Comparison of ENCODE assay signal across 25 mouse cellular contexts in the genomic region with DNA sequence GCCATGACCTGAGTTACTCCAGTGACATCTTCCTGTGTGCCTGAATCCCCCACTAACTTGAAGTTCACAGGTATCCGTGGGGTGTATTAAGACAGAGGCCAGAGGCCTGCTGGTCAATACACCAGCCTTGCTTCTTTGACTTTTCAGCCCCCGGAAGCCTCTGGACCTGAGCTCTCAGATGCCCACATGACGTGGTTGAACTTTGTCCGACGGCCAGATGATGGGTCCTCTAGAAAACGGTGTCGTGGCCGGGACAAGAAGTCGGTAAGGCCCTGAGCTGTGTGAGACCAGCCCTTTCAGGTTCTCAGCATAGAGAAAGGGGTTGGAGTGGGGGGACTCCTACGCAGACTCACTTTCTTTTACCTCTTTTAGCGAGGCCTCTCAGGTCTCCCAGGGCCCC. TPM values are rescaled to one million over a fixed set of nuclear protein-coding genes. Genes with fewer than 3 reads are reported as not detected.
DNase-seq lines count a peak whose midpoint lies in the region; ATAC-seq and TF ChIP-seq lines count a peak whose summit lies in the region.
"Had no signal": no experiment of that assay in that cellular context is flagged by ENCODE, and none has a peak within 500 bp of the region (broad histone marks: within the 10 kb centered on the region; RNA-seq: fewer than 3 reads in every experiment).

No protein-coding gene starts in this region.

- TF ChIP-seq POLR2A in bone marrow, adult 2 months (IDR thresholded peaks at IDR 0.05; ENCODE audit: borderline replicate concordance, control insufficient read depth, low read depth, low read length) = no peak

- no peaks in the 10 kb centered on the region for H3K9me3 ChIP-seq in heart, postnatal 0 days (replicated peaks; ENCODE audit: control insufficient read depth, low read length)
- no peaks in the 10 kb centered on the region for H3K9me3 ChIP-seq in heart, embryonic 12.5 days (replicated peaks)
- no peaks in the 10 kb centered on the region for H3K9me3 ChIP-seq in liver, embryonic 15.5 days (replicated peaks)
- H3K9me3 ChIP-seq: forebrain, embryonic 12.5 days; heart, embryonic 15.5 days; limb, embryonic 10.5 days; midbrain, embryonic 12.5 days; neural tube, embryonic 15.5 days; stomach, embryonic 15.5 days had no signal

- 0 out of 2 replicates have a peak overlapping the region, but pooled peaks have one; percentile 15 for H3K9ac ChIP-seq in heart, postnatal 0 days (replicated peaks; ENCODE audit: low read depth, low read length)
- H3K9ac ChIP-seq in heart, embryonic 12.5 days = no peak overlapping the region; the same call in 1 of the 2 replicates
- H3K9ac ChIP-seq in liver, embryonic 15.5 days = peak overlapping the region; percentile 21; the same call in 1 of the 2 replicates
- H3K9ac ChIP-seq: forebrain, embryonic 12.5 days; hindbrain, embryonic 14.5 days; midbrain, embryonic 12.5 days; neural tube, embryonic 15.5 days; stomach, embryonic 15.5 days had no signal

- no peak overlapping the region for H3K4me2 ChIP-seq in heart, postnatal 0 days (ENCODE audit: low read depth, low read length)
- H3K4me2 ChIP-seq in heart, embryonic 12.5 days = no peak overlapping the region
- peak overlapping the region; percentile 97 for H3K4me2 ChIP-seq in liver, embryonic 15.5 days
- H3K4me2 ChIP-seq: forebrain, embryonic 12.5 days; heart, embryonic 15.5 days; hindbrain, embryonic 14.5 days; midbrain, embryonic 12.5 days; neural tube, embryonic 15.5 days had no signal

- no peak for ATAC-seq in heart, postnatal 0 days (ENCODE audit: insufficient read depth, low read depth)
- ATAC-seq in heart, embryonic 12.5 days (ENCODE audit: insufficient number of reproducible peaks, low FRiP score) = no peak
- ATAC-seq in liver, embryonic 15.5 days (ENCODE audit: insufficient read depth) = no peak

- TF ChIP-seq EP300 in heart, postnatal 0 days (IDR thresholded peaks at IDR 0.05; ENCODE audit: low read depth) = no peak

- H3K4me1 ChIP-seq in heart, postnatal 0 days (ENCODE audit: control insufficient read depth, insufficient read depth) = 0 out of 2 replicates have a peak, but pooled peaks cover 5% of the 10 kb centered on the region
- peaks cover 24% of the 10 kb centered on the region for H3K4me1 ChIP-seq in heart, embryonic 12.5 days (replicated peaks)
- no peaks in the 10 kb centered on the region; the same call in 1 of the 2 replicates for H3K4me1 ChIP-seq in bone marrow, adult 2 months (ENCODE audit: control insufficient read depth, insufficient read depth, low read length)
- H3K4me1 ChIP-seq in liver, embryonic 15.5 days (replicated peaks) = peaks cover 82% of the 10 kb centered on the region

- no peak overlapping the region for H3K27ac ChIP-seq in heart, postnatal 0 days (ENCODE audit: low read depth)
- H3K27ac ChIP-seq in heart, embryonic 12.5 days (ENCODE audit: poor library complexity, severe bottlenecking) = no peak overlapping the region
- peak overlapping the region; percentile 25; the same call in 1 of the 2 replicates for H3K27ac ChIP-seq in bone marrow, adult 2 months (ENCODE audit: control insufficient read depth, insufficient read depth, low read depth, low read length, poor library complexity)
- H3K27ac ChIP-seq in liver, embryonic 15.5 days (replicated peaks) = peak overlapping the region; percentile 75; the same call in 1 of the 2 replicates
- H3K27ac ChIP-seq: forebrain, embryonic 12.5 days; gastrocnemius, adult 2 months; heart, embryonic 15.5 days; hindbrain, embryonic 14.5 days; layer of hippocampus, adult 2 months; limb, embryonic 10.5 days; midbrain, embryonic 12.5 days; neural tube, embryonic 15.5 days; stomach, embryonic 15.5 days had no signal

- no peak for TF ChIP-seq CTCF in heart, postnatal 0 days (IDR thresholded peaks at IDR 0.05; ENCODE audit: low read depth)
- no peak for TF ChIP-seq CTCF in bone marrow, adult 2 months (IDR thresholded peaks at IDR 0.05; ENCODE audit: control insufficient read depth, insufficient read depth, low read length)

- peaks cover 7% of the 10 kb centered on the region; the same call in 1 of the 2 replicates for H3K36me3 ChIP-seq in heart, postnatal 0 days (replicated peaks; ENCODE audit: control insufficient read depth, insufficient read depth, low read length)
- peaks cover 31% of the 10 kb centered on the region for H3K36me3 ChIP-seq in heart, embryonic 12.5 days
- peaks cover 37% of the 10 kb centered on the region for H3K36me3 ChIP-seq in liver, embryonic 15.5 days (replicated peaks)

- H3K4me3 ChIP-seq in heart, postnatal 0 days (ENCODE audit: low read depth, low read length) = no peak overlapping the region
- no peak overlapping the region for H3K4me3 ChIP-seq in heart, embryonic 12.5 days
- no peak overlapping the region for H3K4me3 ChIP-seq in bone marrow, adult 2 months (replicated peaks; ENCODE audit: control insufficient read depth, low read depth, low read length)
- no peak overlapping the region for H3K4me3 ChIP-seq in liver, embryonic 15.5 days (replicated peaks)
- H3K4me3 ChIP-seq: forebrain, embryonic 12.5 days; gastrocnemius, adult 2 months; heart, embryonic 15.5 days; layer of hippocampus, adult 2 months; limb, embryonic 10.5 days; midbrain, embryonic 12.5 days; neural tube, embryonic 15.5 days; stomach, embryonic 15.5 days had no signal

- WGBS in heart, postnatal 0 days = 87% methylated on average over 11 of the region's 11 CpGs
- WGBS in heart, embryonic 12.5 days = 89% methylated on average over 11 of the region's 11 CpGs
- WGBS in bone marrow, adult 2 months = 86% methylated on average over 11 of the region's 11 CpGs
- 78% methylated on average over 11 of the region's 11 CpGs for WGBS in liver, embryonic 15.5 days (ENCODE audit: insufficient replicate concordance)

- no peak for DNase-seq in heart, postnatal 0 days (ENCODE audit: low spot score)
- peak; percentile 37 for DNase-seq in kidney, postnatal 10 days
- DNase-seq in cerebellum, adult 11-12 months = no peak
- DNase-seq in frontal cortex, adult 2 months (ENCODE audit: extremely low spot score in 1 of 2, low spot score in 1 of 2) = no peak
- no peak for DNase-seq in urinary bladder, postnatal 14 days (ENCODE audit: low spot score)
- DNase-seq: adrenal gland, postnatal 14 days; cerebellum, postnatal 10 days; gastrocnemius, adult 2 months; heart, postnatal 4 days; lung, postnatal 14 days; right cerebral cortex, adult 18-20 months; right cerebral cortex, postnatal 4 days; thymus, postnatal 36 days had no signal

- H3K27me3 ChIP-seq in heart, postnatal 0 days (ENCODE audit: control insufficient read depth, insufficient read depth, low read length) = no peaks in the 10 kb centered on the region
- no peaks in the 10 kb centered on the region for H3K27me3 ChIP-seq in heart, embryonic 12.5 days (replicated peaks)
- no peaks in the 10 kb centered on the region for H3K27me3 ChIP-seq in liver, embryonic 15.5 days
- H3K27me3 ChIP-seq: forebrain, embryonic 12.5 days; heart, embryonic 15.5 days; midbrain, embryonic 12.5 days; neural tube, embryonic 15.5 days; stomach, embryonic 15.5 days had no signal

RNA-seq across cellular contexts. Expression of a gene that starts 2.3 kb away (rescaled TPM):
- total RNA-seq in heart, postnatal 0 days (2014; rRNA removed; ENCODE audit: low replicate concordance) = 42.5 and 51.4 TPM in 2 replicates
- polyA plus RNA-seq in heart, postnatal 0 days (2015; fragmentation: Nextera tagmentation; extraction: Ambion mirVana) = 20.5 and 20.8 TPM in 2 replicates
- polyA plus RNA-seq in heart, embryonic 12.5 days (2016; fragmentation: Nextera tagmentation; extraction: Ambion mirVana) = 21.1 and 23.8 TPM in 2 replicates
- 53.0 and 132 TPM in 2 replicates for polyA plus RNA-seq in bone marrow, adult 2 months (2011; ENCODE audit: insufficient read depth, insufficient read length, low replicate concordance, missing spikeins)
- polyA plus RNA-seq in liver, embryonic 15.5 days (2015; fragmentation: Nextera tagmentation; extraction: Ambion mirVana) = 76.3 and 81.9 TPM in 2 replicates
- polyA plus RNA-seq in frontal cortex, adult 2 months (2012; rRNA removed) = 14.3 and 17.1 TPM in 2 replicates

RNA-seq across cellular contexts. Expression of a gene that starts 20.8 kb away (rescaled TPM):
- 46.4 and 46.8 TPM in 2 replicates for total RNA-seq in heart, postnatal 0 days (2014; rRNA removed; ENCODE audit: low replicate concordance)
- 63.3 and 66.9 TPM in 2 replicates for polyA plus RNA-seq in heart, postnatal 0 days (2015; fragmentation: Nextera tagmentation; extraction: Ambion mirVana)
- 101 and 107 TPM in 2 replicates for polyA plus RNA-seq in heart, embryonic 12.5 days (2016; fragmentation: Nextera tagmentation; extraction: Ambion mirVana)
- polyA plus RNA-seq in bone marrow, adult 2 months (2011; ENCODE audit: insufficient read depth, insufficient read length, low replicate concordance, missing spikeins) = 63.5 and 71.8 TPM in 2 replicates
- polyA plus RNA-seq in liver, embryonic 15.5 days (2015; fragmentation: Nextera tagmentation; extraction: Ambion mirVana) = 50.2 and 51.2 TPM in 2 replicates
- polyA plus RNA-seq in frontal cortex, adult 2 months (2012; rRNA removed) = 69.5 and 70.8 TPM in 2 replicates

RNA-seq across cellular contexts. Expression of a gene that starts 28.1 kb away (rescaled TPM):
- 3.9 and 11.2 TPM in 2 replicates for total RNA-seq in heart, postnatal 0 days (2014; rRNA removed; ENCODE audit: low replicate concordance)
- polyA plus RNA-seq in heart, postnatal 0 days (2015; fragmentation: Nextera tagmentation; extraction: Ambion mirVana) = 5.0 and 5.7 TPM in 2 replicates
- 10.3 and 11.0 TPM in 2 replicates for polyA plus RNA-seq in heart, embryonic 12.5 days (2016; fragmentation: Nextera tagmentation; extraction: Ambion mirVana)
- 1.8 and 2.0 TPM in 2 replicates for polyA plus RNA-seq in bone marrow, adult 2 months (2011; ENCODE audit: insufficient read depth, insufficient read length, low replicate concordance, missing spikeins)
- polyA plus RNA-seq in liver, embryonic 15.5 days (2015; fragmentation: Nextera tagmentation; extraction: Ambion mirVana) = 4.4 and 4.6 TPM in 2 replicates
- 9.7 and 10.6 TPM in 2 replicates for polyA plus RNA-seq in frontal cortex, adult 2 months (2012; rRNA removed)

RNA-seq across cellular contexts. Expression of a gene that starts 28.3 kb away (rescaled TPM):
- total RNA-seq in heart, postnatal 0 days (2014; rRNA removed; ENCODE audit: low replicate concordance) = 88.4 and 114 TPM in 2 replicates
- 102 and 105 TPM in 2 replicates for polyA plus RNA-seq in heart, postnatal 0 days (2015; fragmentation: Nextera tagmentation; extraction: Ambion mirVana)
- 138 and 140 TPM in 2 replicates for polyA plus RNA-seq in heart, embryonic 12.5 days (2016; fragmentation: Nextera tagmentation; extraction: Ambion mirVana)
- polyA plus RNA-seq in bone marrow, adult 2 months (2011; ENCODE audit: insufficient read depth, insufficient read length, low replicate concordance, missing spikeins) = 60.1 and 111 TPM in 2 replicates
- 77.0 and 81.4 TPM in 2 replicates for polyA plus RNA-seq in liver, embryonic 15.5 days (2015; fragmentation: Nextera tagmentation; extraction: Ambion mirVana)
- 123 and 128 TPM in 2 replicates for polyA plus RNA-seq in frontal cortex, adult 2 months (2012; rRNA removed)

RNA-seq across cellular contexts. Expression of a gene that starts 49.2 kb away (rescaled TPM):
- total RNA-seq in heart, postnatal 0 days (2014; rRNA removed; ENCODE audit: low replicate concordance) = not detected in 2 replicates
- 0.26 and 0.31 TPM in 2 replicates for polyA plus RNA-seq in heart, postnatal 0 days (2015; fragmentation: Nextera tagmentation; extraction: Ambion mirVana)
- polyA plus RNA-seq in heart, embryonic 12.5 days (2016; fragmentation: Nextera tagmentation; extraction: Ambion mirVana) = 0.37 TPM in 1 of 2 replicates, not detected in the other
- polyA plus RNA-seq in bone marrow, adult 2 months (2011; ENCODE audit: insufficient read depth, insufficient read length, low replicate concordance, missing spikeins) = 6.4 and 12.4 TPM in 2 replicates
- 0.23 and 0.51 TPM in 2 replicates for polyA plus RNA-seq in liver, embryonic 15.5 days (2015; fragmentation: Nextera tagmentation; extraction: Ambion mirVana)
- 3.6 and 5.9 TPM in 2 replicates for polyA plus RNA-seq in frontal cortex, adult 2 months (2012; rRNA removed)
- total RNA-seq: heart, adult 8-10 months had no signal

Comparison
In these comparisons a context has a peak if more than half of its experiments do, and no peak if none do; other contexts are left out.
1. H3K27ac ChIP-seq: peak in bone marrow, adult 2 months (single experiment) and liver, embryonic 15.5 days (single experiment); none in heart, postnatal 0 days (single experiment) and heart, embryonic 12.5 days (single experiment).